Mouse (Mus musculus): ENCODE results near the gene Ssna1.

Gene Ssna1

GRCm38 (mm10) chr2:25271827-25272511 lies at the start of gene Ssna1, which contains the start of gene Anapc2:
Ssna1 (minus strand) TSS chr2:25272438.
Anapc2 (plus strand) TSS chr2:25272478.
- peak; percentile 98 for DNase-seq (ENCODE audit: low spot score)

- DNase-seq (ENCODE audit: low spot score), result no peak
Observed at GRCm38 (mm10) chr2:25320084-25320483, 47.8 kb upstream of the Ssna1 start.

- peak; percentile 69 for DNase-seq (ENCODE audit: low spot score)
Observed at GRCm38 (mm10) chr2:25318971-25319773, 46.9 kb upstream of the Ssna1 start, which contains the start of gene Grin1. Grin1 (minus strand) TSS chr2:25319187.

- no peak for DNase-seq (ENCODE audit: low spot score)
Observed at GRCm38 (mm10) chr2:25318119-25318966, 46.1 kb upstream of the Ssna1 start.

GRCm38 (mm10) chr2:25311491-25311891 lies 39.3 kb upstream of the Ssna1 start:
- DNase-seq (ENCODE audit: low spot score), result no peak

GRCm38 (mm10) chr2:25310969-25311368 lies 38.7 kb upstream of the Ssna1 start:
- DNase-seq (ENCODE audit: low spot score), result no peak

- DNase-seq (ENCODE audit: low spot score), result no peak
Observed at GRCm38 (mm10) chr2:25310180-25310579, 37.9 kb upstream of the Ssna1 start.

- no peak for DNase-seq (ENCODE audit: low spot score)
Observed at GRCm38 (mm10) chr2:25305587-25306359, 33.5 kb upstream of the Ssna1 start.

- DNase-seq (ENCODE audit: low spot score), result no peak
Observed at GRCm38 (mm10) chr2:25304657-25305541, 32.7 kb upstream of the Ssna1 start.

GRCm38 (mm10) chr2:25303931-25304656 lies 31.9 kb upstream of the Ssna1 start:
- DNase-seq (ENCODE audit: low spot score), result no peak

- no peak for DNase-seq (ENCODE audit: low spot score)
Observed at GRCm38 (mm10) chr2:25303452-25303851, 31.2 kb upstream of the Ssna1 start.

- no peak for DNase-seq (ENCODE audit: low spot score)
Observed at GRCm38 (mm10) chr2:25298046-25298445, 25.8 kb upstream of the Ssna1 start.

- DNase-seq (ENCODE audit: low spot score), result no peak
Observed at GRCm38 (mm10) chr2:25297093-25297492, 24.9 kb upstream of the Ssna1 start.

GRCm38 (mm10) chr2:25293706-25294105 lies 21.5 kb upstream of the Ssna1 start:
- DNase-seq (ENCODE audit: low spot score), result no peak

- DNase-seq (ENCODE audit: low spot score), result peak; percentile 84
Observed at GRCm38 (mm10) chr2:25292856-25293255, 20.6 kb upstream of the Ssna1 start.

- DNase-seq (ENCODE audit: low spot score), result no peak
Observed at GRCm38 (mm10) chr2:25292054-25292544, 19.9 kb upstream of the Ssna1 start.

- DNase-seq (ENCODE audit: low spot score), result no peak
Observed at GRCm38 (mm10) chr2:25291184-25292053, 19.2 kb upstream of the Ssna1 start.

GRCm38 (mm10) chr2:25290816-25291130 lies 18.5 kb upstream of the Ssna1 start:
- DNase-seq (ENCODE audit: low spot score), result no peak

All from urinary bladder, postnatal 14 days (tissue).